Mouse (Mus musculus) thymus, postnatal 36 days (tissue): ENCODE results near the gene Fnip2.

Source experiments
- DNase-seq, 2 experiments: peaks; one replicate each; pipeline ENCODE4 v3.0.0; 2022; ENCODE audit warnings: mixed read lengths in 2 of 2

Gene Fnip2

GRCm38 (mm10) chr3:79564875-79565606 is 2.6 kb downstream of the Fnip2 start:
- no peak for DNase-seq

DNA sequence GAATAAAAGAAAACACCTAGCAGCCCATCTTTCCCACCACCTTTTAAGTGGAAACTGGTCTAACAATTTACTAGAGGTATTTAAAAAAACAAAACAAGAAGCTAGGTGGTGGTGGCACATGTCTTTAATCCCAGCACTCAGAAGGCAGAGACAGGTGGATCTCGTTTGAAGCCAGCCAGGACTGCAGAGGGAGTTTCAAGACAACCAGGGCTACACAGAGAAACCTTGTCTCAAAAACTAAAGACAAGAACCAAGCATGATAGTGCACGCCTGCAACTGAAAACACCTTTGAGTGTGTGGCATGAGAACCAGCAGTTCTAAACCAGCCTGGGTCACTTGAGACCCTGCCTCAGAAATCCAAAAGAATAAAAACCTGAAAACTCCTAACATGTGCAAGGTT is 4.1 kb downstream of the Fnip2 start:
- no peak for DNase-seq

DNA sequence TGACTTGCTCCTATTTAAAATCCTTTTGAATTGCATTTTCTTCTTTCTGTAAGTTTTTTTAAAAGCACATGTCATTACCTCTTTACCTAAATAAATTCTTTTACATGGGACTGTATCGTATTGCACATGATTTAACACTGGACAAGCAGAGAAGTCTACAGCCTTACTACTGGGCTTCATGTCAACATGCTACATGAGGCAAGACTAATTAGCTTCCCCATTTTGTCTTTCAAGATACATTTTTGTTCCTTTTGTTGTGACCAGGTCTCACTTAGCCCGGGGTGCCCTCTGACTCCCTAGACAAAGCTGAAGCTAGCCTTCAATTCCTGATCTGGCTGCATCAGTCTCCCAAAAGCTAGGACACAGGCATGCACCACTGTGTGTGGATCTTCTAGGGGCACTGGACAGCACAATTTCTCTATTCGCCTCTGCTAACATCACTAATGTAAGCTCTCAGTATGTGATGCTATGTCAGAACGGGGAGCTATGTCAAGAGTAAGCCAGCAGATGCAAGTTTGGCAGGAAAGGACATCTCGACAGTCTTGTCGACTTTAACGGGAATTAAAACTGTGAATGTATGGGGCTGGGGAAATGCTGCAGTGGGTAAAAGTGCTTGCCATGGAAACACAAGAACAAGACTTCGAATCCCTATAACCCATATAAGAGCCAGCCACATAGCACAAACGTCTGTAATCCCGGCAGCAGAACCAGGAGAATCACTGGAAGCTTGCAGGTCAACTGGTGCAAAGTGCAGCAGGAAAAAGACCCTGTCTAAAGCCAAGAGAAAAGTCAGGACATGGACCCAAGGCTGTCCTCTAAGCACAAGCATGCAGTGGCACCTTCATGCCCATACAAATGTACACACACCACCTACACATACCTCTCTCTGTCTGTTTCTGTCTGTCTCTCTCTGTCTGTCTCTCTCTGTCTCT is 5.5 kb downstream of the Fnip2 start:
- no peak for DNase-seq

DNA sequence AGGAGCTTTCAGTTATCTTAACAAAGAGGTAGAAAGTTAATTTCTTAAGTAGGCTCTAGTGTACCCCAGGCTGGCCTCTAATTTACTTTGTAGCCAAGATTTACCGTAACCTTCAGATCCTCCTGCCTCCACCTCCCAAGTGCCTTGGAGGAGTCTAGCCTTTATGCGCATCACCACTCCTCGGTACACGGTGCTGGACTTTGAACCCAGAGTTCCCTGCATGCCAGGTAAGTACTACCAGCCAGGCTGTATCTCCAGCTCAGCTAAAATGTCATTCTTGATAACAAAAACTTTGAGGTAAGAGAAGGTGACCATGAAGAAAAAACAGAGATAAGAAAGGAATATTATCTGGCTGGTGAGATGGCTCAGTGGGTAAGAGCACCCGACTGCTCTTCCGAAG is 7.0 kb downstream of the Fnip2 start:
- DNase-seq = no peak

DNA sequence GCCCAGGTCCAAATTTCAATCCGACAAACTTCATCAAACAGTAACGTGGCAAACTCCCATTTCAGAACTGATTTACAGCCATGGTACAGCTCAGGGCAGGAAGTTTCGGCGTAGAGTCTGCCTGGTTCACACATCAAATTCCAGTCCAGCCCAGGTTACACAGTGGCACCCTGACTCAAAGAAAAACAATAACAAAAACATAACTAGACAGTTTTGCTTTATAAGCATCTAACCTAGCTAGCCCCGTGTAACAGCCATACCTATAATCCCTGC is 7.9 kb downstream of the Fnip2 start:
- DNase-seq = no peak

DNA sequence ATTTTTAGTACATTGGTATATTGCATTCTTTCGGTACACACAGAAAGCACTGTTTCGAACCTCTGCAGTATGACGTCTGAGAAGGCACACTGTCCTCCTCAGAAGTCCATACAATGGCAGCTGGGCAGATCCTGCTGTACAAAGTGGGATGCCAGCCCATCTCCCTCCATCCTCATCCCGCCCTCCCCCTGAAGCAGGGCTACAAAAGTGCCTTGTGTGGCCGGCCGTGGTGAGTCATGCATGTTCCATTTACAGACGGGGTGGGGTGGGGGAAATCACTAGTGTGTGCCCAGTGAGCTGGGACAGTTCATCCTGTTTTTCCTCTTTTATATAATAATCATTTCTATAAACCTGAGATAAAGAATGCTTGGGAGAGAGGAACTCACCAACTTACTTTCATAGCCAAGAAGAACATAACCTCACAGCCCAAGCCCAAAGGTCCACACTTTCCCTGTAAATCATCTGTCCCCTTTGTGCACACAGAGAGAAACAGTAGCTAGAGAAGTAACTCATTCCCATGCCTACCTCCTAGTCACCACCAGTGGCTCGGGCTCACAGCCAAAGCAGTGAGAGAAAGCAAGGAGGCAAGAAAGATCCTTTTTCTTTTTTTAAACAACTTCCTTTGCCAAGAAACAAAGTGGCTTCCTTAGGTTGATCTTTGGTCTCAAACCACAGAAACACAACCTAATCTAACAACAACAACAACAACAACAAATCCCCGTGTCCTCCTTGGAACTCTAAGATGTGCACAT is 8.4 kb downstream of the Fnip2 start:
- DNase-seq = no peak

- DNase-seq = no peak
Observed at GRCm38 (mm10) chr3:79555061-79555460, 12.5 kb downstream of the Fnip2 start.

GRCm38 (mm10) chr3:79553779-79554178 is 13.8 kb downstream of the Fnip2 start:
- DNase-seq = no peak

DNA sequence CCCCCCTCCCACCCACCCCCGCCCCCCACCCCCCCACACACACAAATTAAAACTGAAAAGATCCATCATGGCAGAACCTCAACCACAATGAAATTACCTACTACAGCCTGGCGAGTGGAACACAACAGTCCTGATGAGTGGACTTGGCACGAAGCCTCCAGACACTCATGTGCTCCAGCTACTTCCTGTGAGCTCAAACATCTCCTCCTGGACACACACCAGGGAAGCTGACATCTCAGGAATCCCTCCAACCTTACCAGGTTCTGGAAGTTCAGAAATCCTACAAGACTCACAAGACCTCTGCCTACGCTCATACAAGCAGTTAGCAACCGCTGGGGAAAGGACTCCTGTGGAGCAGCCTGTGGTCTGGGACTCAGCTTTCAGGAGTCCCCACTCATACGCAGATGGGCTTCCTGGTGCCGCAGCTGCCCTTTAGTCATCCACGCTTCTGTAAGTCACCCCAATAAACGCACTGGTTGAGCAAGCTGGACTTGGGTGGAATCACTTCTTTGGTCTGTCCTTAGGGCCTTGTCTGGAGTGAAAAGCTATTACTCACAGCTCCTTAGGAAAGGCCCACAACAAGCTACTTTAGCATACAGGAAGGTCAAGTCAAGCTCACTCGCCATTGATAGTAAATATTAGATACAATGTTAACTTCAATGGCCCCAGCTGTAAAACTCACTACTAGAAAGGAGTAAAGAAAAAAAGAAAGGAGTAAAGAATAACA is 15.6 kb downstream of the Fnip2 start:
- DNase-seq = no peak

DNA sequence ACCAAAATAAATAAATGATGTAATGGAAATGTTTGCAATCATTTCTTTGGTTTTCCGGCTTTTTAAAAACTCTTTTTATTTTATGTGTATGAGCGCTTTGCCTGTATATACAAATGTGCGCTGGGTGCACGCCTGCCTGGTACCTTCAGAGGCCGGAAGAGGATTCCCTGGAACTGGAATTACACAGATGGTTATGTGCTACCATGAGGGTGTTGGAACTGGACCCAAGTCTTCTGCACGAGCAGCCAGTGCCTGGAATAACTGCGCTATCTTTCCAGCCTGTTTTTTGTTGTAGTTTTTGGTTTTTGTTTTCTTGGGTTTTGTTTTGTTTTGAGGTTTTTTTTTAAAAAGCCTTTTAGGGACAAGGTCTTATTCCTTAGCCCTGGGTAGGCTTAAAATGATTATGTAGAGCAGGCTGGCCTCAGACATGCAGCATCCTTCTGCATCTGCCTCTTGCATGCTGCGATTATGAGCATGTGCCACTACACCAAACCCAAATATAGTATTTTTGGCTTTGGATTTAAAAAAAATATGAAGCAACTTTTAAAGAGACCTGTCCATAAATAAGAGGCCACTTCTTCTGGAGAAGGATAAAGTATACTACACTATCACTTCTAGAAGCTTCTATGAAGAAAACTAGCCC is 17.7 kb downstream of the Fnip2 start:
- DNase-seq = no peak

DNA sequence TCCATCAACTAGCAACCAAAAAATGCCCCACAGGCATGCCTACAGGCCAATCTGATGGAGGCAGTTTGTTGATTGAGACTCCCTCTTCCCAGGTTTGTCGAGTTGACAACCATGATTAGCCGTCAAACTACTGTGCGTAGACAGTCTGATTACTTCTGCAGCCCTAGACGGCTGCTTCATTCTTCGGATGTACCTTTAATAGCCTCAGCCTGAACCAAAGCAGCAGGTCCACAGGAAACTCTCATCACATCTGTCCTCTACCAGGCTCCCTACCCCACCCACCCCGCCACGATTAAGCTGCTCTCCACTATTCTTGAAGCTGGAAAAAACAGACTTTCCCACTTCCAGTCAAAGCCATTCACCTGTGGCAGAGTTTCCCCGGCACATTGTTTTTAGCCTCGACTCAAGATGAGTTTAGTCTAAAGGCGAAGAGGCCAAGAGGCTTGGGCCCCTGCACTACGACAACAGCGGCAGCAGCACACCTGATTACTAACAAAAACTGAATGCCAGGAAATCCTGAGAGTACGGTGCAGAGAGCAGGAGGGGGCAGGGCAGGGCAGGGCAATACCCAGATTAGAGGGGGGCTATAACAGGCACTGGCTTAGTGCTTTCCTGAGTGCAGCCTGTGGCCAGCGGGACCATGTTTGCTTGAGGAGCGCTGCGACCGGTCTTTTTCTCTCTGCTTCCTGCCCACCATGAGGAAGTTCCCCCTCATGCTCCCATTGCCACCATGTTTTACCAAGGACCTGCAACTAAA is 18.7 kb downstream of the Fnip2 start:
- no peak for DNase-seq

DNA sequence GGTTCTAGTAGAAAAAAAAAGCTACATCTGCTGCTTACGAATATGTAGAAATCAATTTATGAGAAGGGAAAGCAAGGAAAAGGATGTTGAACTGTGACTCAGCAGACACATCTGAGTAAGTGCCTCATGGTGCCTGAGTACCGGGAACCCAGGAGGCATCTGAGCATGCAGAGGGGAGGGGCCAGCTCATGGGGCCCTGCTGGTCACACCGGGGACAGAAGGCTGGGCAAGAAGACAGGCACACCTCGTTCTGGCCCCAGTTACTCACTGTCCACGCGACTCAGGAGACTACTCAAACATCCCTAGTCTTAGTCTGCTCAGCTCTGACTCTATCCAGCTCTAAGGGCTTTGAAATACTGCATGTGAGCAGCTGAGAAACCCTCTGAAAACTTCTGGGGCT is 25.0 kb downstream of the Fnip2 start:
- no peak for DNase-seq

GRCm38 (mm10) chr3:79539656-79540055 is 27.9 kb downstream of the Fnip2 start:
- DNase-seq = no peak

- no peak for DNase-seq
Observed at GRCm38 (mm10) chr3:79539124-79539523, 28.5 kb downstream of the Fnip2 start.

DNA sequence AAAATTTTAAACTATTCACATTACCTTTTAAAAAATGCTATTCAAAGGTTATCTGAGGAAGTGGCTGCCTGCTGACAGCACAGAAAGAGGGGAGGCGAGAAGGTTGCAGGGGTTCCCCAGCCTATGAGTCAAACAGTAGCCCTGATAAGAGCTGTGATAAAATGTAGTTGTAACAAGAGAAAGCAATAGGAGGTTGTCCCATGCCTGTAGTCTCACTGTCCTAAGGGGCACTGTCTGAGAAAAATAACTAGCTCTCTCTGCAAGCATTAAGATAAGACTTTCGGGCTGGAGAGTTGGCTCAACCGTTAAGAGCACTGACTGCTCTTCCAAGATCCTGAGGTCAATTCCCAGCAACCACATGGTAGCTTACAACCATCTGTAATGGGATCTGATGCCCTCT is 29.3 kb downstream of the Fnip2 start:
- no peak for DNase-seq

DNA sequence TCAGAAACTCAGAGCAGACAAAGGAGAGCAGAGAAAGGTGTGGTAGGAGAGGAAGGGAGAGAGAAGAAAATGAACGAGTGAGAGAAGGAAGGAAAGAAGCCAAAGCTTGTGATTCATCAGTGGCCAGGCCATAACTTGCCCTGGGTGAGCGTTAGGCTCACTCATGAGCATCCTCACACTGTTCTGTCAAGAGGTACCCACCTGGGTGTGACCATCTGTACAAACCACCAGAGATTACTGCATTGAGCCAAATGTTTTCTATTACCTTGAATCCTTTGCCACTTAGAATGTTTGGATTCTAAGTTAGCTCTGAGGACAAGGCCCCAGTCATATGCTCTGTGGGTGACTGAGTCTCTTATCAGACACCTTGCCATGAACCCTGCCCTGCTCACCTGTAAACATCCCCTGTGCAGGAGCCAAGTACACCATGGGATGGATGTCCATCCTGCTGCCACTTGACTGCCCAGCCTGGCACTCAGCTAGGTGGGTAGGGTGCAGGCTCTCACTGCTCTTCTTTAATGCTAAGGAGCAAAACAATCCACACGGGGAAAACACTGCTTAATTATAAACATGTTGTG is 29.9 kb downstream of the Fnip2 start:
- DNase-seq = no peak

GRCm38 (mm10) chr3:79537023-79537422 is 30.6 kb downstream of the Fnip2 start:
- no peak for DNase-seq

- no peak for DNase-seq
Observed at GRCm38 (mm10) chr3:79531581-79532271, 35.9 kb downstream of the Fnip2 start.

DNA sequence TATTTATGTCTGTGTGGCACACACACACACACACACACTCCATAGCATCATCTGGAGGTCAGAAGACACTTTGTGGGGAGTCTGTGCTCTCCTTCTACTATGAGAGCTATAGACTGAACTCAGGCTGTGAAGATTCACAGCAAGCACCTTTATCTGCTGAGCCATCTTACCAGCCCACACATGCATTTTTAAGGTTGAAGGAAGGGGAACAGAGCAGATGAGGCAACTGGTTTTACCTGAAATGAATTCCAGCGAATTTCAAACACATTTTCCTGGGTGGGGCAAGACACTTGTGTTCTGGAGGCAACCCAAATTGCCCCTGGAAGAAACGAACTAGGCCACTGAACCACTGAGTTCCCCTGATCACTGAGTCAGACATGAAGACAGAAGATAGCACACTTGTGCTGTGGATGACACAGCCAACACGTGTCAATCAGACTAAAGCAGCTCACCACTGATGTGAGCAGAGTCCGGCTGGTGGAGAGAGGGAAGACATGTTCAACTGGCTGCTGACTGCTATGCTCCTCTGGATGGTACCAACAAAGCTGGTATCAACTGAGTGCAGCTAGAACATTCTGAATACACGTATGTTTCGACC is 38.0 kb downstream of the Fnip2 start:
- no peak for DNase-seq

DNA sequence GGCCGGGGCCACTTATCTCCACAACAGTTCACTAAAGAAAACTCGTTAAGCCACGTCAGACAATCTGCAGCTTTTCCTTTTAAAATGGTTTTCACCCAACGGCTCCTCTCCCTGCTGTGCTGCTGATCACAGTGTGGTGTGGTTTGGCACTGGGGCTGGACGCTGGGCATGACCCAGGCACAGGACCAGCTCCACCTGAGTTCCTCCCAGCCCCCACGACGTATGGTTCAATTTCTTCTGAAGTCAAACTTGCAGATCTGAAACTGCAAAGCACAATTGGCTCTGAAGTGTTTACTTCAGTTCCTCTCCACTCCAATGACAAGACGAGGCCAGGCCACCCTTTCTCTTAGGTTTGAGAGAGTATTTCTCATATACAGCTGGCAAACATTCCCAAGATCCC is 39.1 kb downstream of the Fnip2 start:
- no peak for DNase-seq
